Mouse (Mus musculus) brain, embryonic 18.5 days (tissue): ENCODE results near the gene Hbb-bh2.
"Not testable (repeated sequence)": the region's sequence is repeated elsewhere in the genome, so short reads cannot be mapped to it uniquely, and the experiment has no call there.

ENCODE experiments used
- DNase-seq: peaks from one replicate; pipeline ENCODE4 v3.0.0-alpha.2; 2012; ENCODE audit warnings: low read depth, low spot score

Gene Hbb-bh2

DNA sequence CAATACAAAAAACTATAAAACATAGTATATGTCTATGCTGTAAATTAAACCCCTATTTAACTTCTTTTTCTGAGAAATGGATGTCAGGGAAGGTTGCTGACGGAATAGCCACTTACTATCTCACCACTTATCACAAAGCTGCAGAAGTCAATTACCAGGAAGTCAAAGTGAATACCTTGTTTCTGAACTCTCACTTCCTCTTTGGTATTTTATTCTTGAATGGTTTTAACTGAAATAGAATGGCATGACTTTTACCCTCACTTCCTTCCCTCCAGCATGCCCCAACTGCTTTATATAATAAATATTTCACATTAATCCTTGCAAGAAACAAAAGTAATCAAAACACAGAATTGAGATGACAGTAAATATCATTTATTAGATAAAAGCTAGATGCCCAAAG lies 28.1 kb downstream of the Hbb-bh2 start:
- no peak for DNase-seq

- no peak for DNase-seq
Measured at GRCm38 (mm10) chr7:103811223-103811845, 29.0 kb downstream of the Hbb-bh2 start.

GRCm38 (mm10) chr7:103810746-103811145 lies 29.6 kb downstream of the Hbb-bh2 start:
- no peak for DNase-seq

- DNase-seq, result no peak
Measured at GRCm38 (mm10) chr7:103810296-103810695, 30.0 kb downstream of the Hbb-bh2 start.

GRCm38 (mm10) chr7:103809801-103810155 lies 30.5 kb downstream of the Hbb-bh2 start:
- DNase-seq, result no peak

GRCm38 (mm10) chr7:103808971-103809800 lies 31.1 kb downstream of the Hbb-bh2 start:
- DNase-seq, result no peak

DNA sequence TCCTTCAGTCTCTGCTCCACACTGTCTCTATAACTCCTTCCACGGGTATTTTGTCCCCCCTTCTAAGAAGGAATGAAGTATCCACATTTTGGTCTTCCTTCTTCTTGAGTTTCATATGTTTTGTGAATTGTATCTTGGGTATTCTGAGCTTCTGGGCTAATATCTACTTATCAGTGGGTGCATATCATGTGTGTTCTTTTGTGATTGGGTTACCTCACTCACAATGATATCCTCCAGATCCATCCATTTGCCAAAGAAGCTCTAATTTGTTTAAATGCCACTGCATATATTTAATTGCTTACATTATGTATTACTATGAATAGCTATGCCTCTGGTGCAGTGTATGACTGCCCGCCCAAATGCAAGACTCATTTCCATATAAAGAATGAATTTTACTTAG lies 32.2 kb downstream of the Hbb-bh2 start:
- not testable (repeated sequence) for DNase-seq

GRCm38 (mm10) chr7:103806856-103807255 lies 33.5 kb downstream of the Hbb-bh2 start:
- DNase-seq, result no peak

GRCm38 (mm10) chr7:103792669-103793388 lies 47.5 kb downstream of the Hbb-bh2 start:
- no peak for DNase-seq

DNA sequence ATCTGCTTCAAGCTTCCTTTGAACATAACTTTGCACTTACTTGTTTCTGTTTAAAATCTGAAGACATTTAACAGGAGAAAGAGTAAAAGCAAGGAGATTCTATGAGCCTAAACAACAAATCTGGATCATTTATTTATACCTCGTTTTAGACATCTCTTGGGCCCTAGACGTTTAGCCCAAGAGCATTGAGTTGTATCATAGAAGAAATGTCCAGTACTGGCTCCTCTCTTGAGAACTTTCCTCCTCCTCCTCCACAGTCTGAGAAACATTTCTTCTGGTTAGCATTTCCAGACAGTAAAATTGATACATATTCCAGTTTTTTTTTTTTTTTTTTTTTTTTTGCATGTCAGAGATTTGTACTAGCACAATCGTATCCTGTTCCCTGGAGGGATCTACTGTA lies 48.6 kb downstream of the Hbb-bh2 start, which contains the start of gene Olfr67:
Gene Olfr67, minus strand, starts transcription at position 101 of the 400 bp plus-strand sequence.
- no peak for DNase-seq
